Mouse (Mus musculus) lung, postnatal 0 days (tissue): ENCODE measurements at regions not wholly inside any gene's neighbourhood (a gene's known extent, or its start where the extent isn't known, plus 50 kb on each side); places are given as distances from the start of the nearest gene placed in this dataset.

ENCODE experiments used
- ATAC-seq: fragments of 200-750 bp; cut with Nextera tagmentation; 2 replicates; pipeline ENCODE4 v1.8.0; 2017; ENCODE audit warnings: moderate library complexity
- DNase-seq: peaks from one replicate; pipeline ENCODE4 v3.0.0-alpha.2; 2016; ENCODE audit warnings: low spot score
- H3K27ac ChIP-seq: fragments of 300-500 bp; sonication (generic); 2 replicates; pipeline ENCODE4 v1.5.1; 2014; ENCODE audit warnings: antibody characterized with exemption, mild to moderate bottlenecking, low read length, mixed read lengths
- H3K27me3 ChIP-seq: fragments of 300-500 bp; sonication (generic); replicated peaks from 2 replicates; pipeline ENCODE4 v1.6.1; 2014; ENCODE audit warnings: low read length, mixed read lengths; ENCODE audit not compliant: insufficient read depth
- H3K36me3 ChIP-seq: fragments of 300-500 bp; sonication (generic); 2 replicates; pipeline ENCODE4 v1.6.1; 2014; ENCODE audit warnings: low read length, mixed read lengths; ENCODE audit not compliant: insufficient read depth
- H3K4me1 ChIP-seq: fragments of 300-500 bp; sonication (generic); 2 replicates; pipeline ENCODE4 v1.6.1; 2014; ENCODE audit warnings: antibody characterized with exemption, low read depth, low read length, mixed read lengths; ENCODE audit not compliant: insufficient read depth
- H3K4me2 ChIP-seq: fragments of 300-500 bp; sonication (generic); replicated peaks from 2 replicates; pipeline ENCODE4 v1.6.1; 2014; ENCODE audit warnings: low read depth, mild to moderate bottlenecking, low read length, moderate library complexity, mixed read lengths
- H3K4me3 ChIP-seq: fragments of 300-500 bp; sonication (generic); 2 replicates; pipeline ENCODE4 v1.5.1; 2014; ENCODE audit warnings: low read depth, low read length
- H3K9ac ChIP-seq: fragments of 300-500 bp; sonication (generic); replicated peaks from 2 replicates; pipeline ENCODE4 v1.6.1; 2014; ENCODE audit warnings: low read depth, mild to moderate bottlenecking
- H3K9me3 ChIP-seq: fragments of 300-500 bp; sonication (generic); 2 replicates; pipeline ENCODE4 v1.6.1; 2016; ENCODE audit warnings: low read length, mixed read lengths
- CTCF ChIP-seq: IDR thresholded peaks from 2 replicates; pipeline ENCODE4 v1.5.1; 2016; ENCODE audit warnings: antibody characterized with exemption, mild to moderate bottlenecking
- EP300 ChIP-seq: IDR thresholded peaks from 2 replicates; pipeline ENCODE4 v1.6.1; 2016; ENCODE audit warnings: antibody characterized with exemption, mild to moderate bottlenecking, control low read depth
- WGBS: fragments of 180-500 bp; shearing (Covaris S2); extraction: QIAGEN DNeasy Blood & Tissue Kit; methylation state at CpG from one replicate; pipeline ENCODE4 v1.1.7; 2014; 5-methylcytosine and 5-hydroxymethylcytosine counted together

DNA sequence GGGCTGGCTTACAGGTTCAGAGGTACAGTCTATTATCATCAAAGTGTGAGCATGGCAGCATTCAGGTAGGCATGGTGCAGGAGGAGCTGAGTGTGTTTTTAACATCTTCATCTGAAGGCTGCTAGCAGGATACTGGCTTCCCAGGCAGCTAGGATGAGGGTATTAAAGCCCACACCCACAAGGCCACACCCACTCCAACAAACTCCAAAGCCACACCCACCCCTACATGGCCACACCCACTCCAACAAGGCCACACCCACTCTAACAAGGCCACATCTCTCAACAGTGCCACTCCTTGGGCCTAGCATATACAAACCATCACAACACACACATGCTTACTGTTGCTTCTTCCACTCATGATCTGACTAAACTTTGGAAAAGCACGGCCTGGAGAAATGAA, 172.5 kb downstream of the Msrb3 start:
- Histone ChIP-seq H3K36me3 (no peaks in the 10 kb centered on the region), H3K4me3 (no peak overlapping the region), H3K9ac (no peak overlapping the region), H3K4me1 (no peaks in the 10 kb centered on the region), H3K4me2 (no peak overlapping the region), H3K9me3 (no peaks in the 10 kb centered on the region), H3K27ac (no peak overlapping the region), H3K27me3 (peaks cover 8% of the 10 kb centered on the region)
- DNase-seq (no peak), ATAC-seq (no peak)
- no peak for TF ChIP-seq EP300
- no peak for TF ChIP-seq CTCF
- WGBS: 86% methylated on average over 1 of the region's 1 CpGs

DNA sequence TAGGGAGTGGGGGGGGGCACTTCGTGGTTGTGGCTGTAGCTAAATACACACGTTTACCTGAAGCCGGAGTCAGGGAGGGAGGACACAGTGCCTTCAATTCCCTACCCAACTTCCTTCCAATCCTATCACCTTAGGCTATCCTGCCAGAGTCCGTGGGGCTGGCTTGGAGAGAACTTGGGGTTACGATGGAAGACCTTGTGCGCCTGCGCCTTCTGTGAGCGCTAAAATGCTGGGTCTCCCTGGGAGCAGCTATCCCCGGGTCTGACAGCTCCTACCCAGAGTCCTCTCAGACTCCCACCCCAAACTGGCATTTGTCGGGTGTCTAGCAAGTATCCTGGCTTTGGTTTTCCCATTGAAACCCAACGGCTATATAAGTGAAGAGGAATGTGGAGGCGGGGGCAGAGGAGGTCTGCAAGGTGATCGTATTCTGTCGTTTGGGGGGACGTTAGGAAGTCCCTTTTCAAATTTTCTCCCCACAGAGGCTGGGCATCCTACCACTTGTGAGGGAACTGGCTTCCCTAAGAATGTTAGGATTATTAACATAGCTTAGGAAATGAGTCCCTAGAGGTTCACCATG, 176.9 kb downstream of the Msrb3 start:
- no peak overlapping the region for H3K27ac ChIP-seq
- no peaks in the 10 kb centered on the region for H3K9me3 ChIP-seq
- ATAC-seq (no peak), DNase-seq (no peak)
- 18% methylated on average over 15 of the region's 15 CpGs for WGBS
- H3K4me1 ChIP-seq: 0 out of 2 replicates have a peak, but pooled peaks cover 4% of the 10 kb centered on the region
- H3K36me3 ChIP-seq: no peaks in the 10 kb centered on the region
- no peak overlapping the region for H3K4me2 ChIP-seq
- H3K4me3 ChIP-seq: no peak overlapping the region
- TF ChIP-seq CTCF (no peak), EP300 (no peak)
- H3K27me3 ChIP-seq: peaks cover 8% of the 10 kb centered on the region
- no peak overlapping the region for H3K9ac ChIP-seq

DNA sequence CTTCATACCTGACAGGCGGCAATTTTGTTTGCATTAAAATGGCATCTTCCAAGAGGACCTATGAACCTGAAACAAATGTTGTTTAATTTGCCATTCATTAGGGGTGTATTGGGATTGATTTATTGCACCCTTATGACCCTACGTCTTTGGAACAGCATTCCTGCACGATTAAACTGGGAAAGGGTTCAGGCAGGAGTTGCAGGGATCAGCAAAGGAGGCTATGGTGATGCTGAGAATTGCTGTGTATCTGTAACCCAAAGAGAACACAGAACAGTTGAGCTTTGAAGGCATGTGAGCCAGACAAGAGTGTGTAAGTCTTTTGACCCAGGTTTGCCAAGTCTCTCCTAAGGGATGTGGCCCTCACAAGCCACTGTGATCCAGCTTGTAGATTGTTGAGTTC, 177.9 kb downstream of the Msrb3 start:
- no peak overlapping the region for H3K4me3 ChIP-seq
- 56% methylated on average over 3 of the region's 3 CpGs for WGBS
- no peak for TF ChIP-seq EP300
- no peak for TF ChIP-seq CTCF

DNA sequence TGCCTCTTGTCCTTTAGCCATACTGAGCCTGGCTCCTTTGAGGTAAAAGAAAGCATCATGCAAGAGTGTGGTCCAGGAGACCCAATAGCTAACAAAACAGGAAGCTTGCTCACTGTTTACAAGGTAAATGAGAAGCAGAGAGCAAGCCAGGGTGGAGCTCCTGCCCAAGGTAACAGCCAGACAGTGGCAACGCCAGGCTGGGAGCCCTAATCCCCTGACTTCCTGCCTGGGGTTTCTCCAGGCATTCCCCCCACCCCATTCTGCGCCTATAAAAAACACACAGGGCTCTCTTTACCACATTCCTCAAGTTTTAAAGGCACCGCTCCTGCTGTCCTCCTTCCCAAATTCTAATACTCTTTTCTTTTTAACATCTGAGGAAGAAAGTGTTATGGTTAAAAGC, 178.8 kb downstream of the Msrb3 start:
- Histone ChIP-seq H3K36me3 (no peaks in the 10 kb centered on the region), H3K27ac (no peak overlapping the region), H3K4me3 (no peak overlapping the region), H3K27me3 (peaks cover 8% of the 10 kb centered on the region), H3K4me2 (no peak overlapping the region), H3K9me3 (no peaks in the 10 kb centered on the region), H3K4me1 (0 out of 2 replicates have a peak, but pooled peaks cover 4% of the 10 kb centered on the region), H3K9ac (no peak overlapping the region)
- no peak for ATAC-seq
- 32% methylated on average over 3 of the region's 3 CpGs for WGBS
- DNase-seq: no peak
- TF ChIP-seq EP300: no peak
- no peak for TF ChIP-seq CTCF

More for the DNA sequence above, 177.9 kb downstream of the Msrb3 start:
- Histone ChIP-seq H3K36me3 (no peaks in the 10 kb centered on the region), H3K27me3 (peaks cover 8% of the 10 kb centered on the region), H3K4me2 (no peak overlapping the region), H3K27ac (no peak overlapping the region), H3K4me1 (0 out of 2 replicates have a peak, but pooled peaks cover 4% of the 10 kb centered on the region), H3K9ac (no peak overlapping the region), H3K9me3 (no peaks in the 10 kb centered on the region)
- no peak for ATAC-seq
- DNase-seq: no peak

DNA sequence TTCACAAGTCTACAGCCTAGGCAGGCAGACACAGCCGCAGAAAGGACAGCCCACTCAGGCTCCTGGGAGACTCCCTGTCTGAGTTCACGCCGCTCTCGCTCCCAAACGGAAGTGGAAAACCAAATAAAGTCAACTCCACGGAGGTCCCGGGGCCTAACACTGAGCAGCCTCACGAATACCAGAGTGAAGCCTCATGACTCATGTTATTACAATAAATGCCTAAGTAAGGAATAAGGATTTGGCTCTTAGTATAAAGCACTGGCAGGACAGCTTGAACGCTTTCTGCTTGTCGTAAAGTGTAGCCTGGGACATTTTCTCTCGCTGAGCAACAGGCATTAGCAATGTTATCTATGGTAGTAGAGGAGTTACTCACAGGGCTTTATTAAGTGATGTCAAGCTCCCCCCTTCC, 181.7 kb downstream of the Msrb3 start:
- Histone ChIP-seq H3K27ac (no peak overlapping the region), H3K9me3 (no peaks in the 10 kb centered on the region), H3K36me3 (no peaks in the 10 kb centered on the region), H3K27me3 (peaks cover 4% of the 10 kb centered on the region; the same call in 1 of the 2 replicates), H3K4me3 (no peak overlapping the region), H3K9ac (no peak overlapping the region), H3K4me1 (0 out of 2 replicates have a peak, but pooled peaks cover 4% of the 10 kb centered on the region), H3K4me2 (peak overlapping the region; percentile 17; the same call in 1 of the 2 replicates)
- ATAC-seq: peak; percentile 86
- 0 out of 2 replicates have a peak, but pooled peaks have one; percentile 26 for TF ChIP-seq EP300
- no peak for TF ChIP-seq CTCF
- WGBS: 14% methylated on average over 11 of the region's 11 CpGs
- peak; percentile 88 for DNase-seq

DNA sequence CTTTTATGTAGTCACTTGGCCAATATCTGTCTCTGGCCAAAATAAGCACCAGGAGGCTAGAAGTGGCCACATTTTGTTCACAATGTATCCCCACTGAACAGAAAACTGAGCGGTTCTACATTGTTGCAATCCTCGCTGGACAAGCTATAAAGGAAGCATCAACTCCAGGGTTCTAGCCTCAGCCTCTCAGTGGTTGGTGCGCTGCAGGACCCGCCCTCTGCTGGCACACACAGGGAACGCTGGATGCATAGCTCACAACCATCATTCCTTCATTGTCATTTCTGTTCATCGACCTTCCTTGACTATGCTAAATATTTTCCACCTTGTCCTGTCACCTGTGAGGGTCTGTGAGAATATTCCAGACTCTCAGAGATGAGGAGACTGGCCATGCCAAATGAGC, 182.5 kb downstream of the Msrb3 start:
- no peak overlapping the region for H3K27ac ChIP-seq
- no peak for ATAC-seq
- 60% methylated on average over 6 of the region's 6 CpGs for WGBS

More for the DNA sequence above, 182.5 kb downstream of the Msrb3 start:
- H3K4me3 ChIP-seq: no peak overlapping the region
- no peak for DNase-seq
- no peaks in the 10 kb centered on the region for H3K36me3 ChIP-seq
- H3K9me3 ChIP-seq: no peaks in the 10 kb centered on the region
- TF ChIP-seq CTCF: peak; percentile 42
- no peak for TF ChIP-seq EP300
- H3K27me3 ChIP-seq: no peaks in the 10 kb centered on the region
- 0 out of 2 replicates have a peak, but pooled peaks cover 4% of the 10 kb centered on the region for H3K4me1 ChIP-seq
- no peak overlapping the region for H3K4me2 ChIP-seq
- no peak overlapping the region for H3K9ac ChIP-seq
